Mouse (Mus musculus): Measurements from ENCODE around the gene Ssxb9.
"Not testable (repeated sequence)": the region's sequence is repeated elsewhere in the genome, so short reads cannot be mapped to it uniquely, and the experiment has no call there.

DNA sequence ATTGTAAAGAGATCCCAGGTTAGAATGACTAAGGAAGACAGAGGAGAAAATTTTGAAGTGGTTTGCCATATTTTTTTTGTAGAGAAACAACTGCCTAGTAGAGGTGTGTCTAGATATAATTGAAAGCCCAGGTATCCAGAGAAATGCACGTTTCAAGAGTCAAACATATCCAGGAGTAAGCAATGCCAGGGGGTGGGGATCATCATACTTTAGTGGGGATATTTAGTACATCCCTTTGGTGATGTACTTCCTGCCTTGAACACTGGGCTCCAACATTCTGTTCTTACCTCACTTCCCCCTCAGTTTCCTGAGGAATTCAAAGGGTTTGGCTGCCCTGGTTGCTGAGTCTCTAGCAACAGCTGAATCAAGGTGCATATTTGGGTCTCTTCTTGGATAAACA, at the start of gene Ssxb9:
- TF ChIP-seq GATA1, TAL1 (IDR thresholded peaks at IDR 0.05; ENCODE audit: low read length): not testable (repeated sequence)

All from erythroblast, embryonic 14.5 days (primary cell).